Mouse (Mus musculus) stomach, embryonic 14.5 days (tissue): ENCODE data around the gene Klhl9. TPM values are rescaled to one million over a fixed set of nuclear protein-coding genes. Genes with fewer than 3 reads are reported as not detected.

Experiments
- ATAC-seq: fragments of 200-750 bp; cut with Nextera tagmentation; 2 replicates; pipeline ENCODE4 v1.8.0; 2017; ENCODE audit warnings: low read depth, moderate TSS enrichment; ENCODE audit not compliant: insufficient number of reproducible peaks, insufficient read depth, low FRiP score
- H3K27ac ChIP-seq: fragments of 300-500 bp; sonication (generic); 2 replicates; pipeline ENCODE4 v1.5.1; 2014; ENCODE audit warnings: mild to moderate bottlenecking, low read length, moderate library complexity, mixed read lengths
- H3K27me3 ChIP-seq: fragments of 300-500 bp; sonication (generic); 2 replicates; pipeline ENCODE4 v1.6.1; 2014; ENCODE audit warnings: low read length, control low read depth, mixed read lengths; ENCODE audit not compliant: control insufficient read depth, insufficient read depth
- H3K36me3 ChIP-seq: fragments of 300-500 bp; sonication (generic); 2 replicates; pipeline ENCODE4 v1.6.1; 2014; ENCODE audit warnings: mild to moderate bottlenecking, control low read depth, low read length, moderate library complexity, mixed read lengths; ENCODE audit not compliant: control insufficient read depth, insufficient read depth
- H3K4me1 ChIP-seq: fragments of 300-500 bp; sonication (generic); 2 replicates; pipeline ENCODE4 v1.6.1; 2014; ENCODE audit warnings: low read length, control low read depth, mixed read lengths; ENCODE audit not compliant: control insufficient read depth, insufficient read depth
- H3K4me2 ChIP-seq: fragments of 300-500 bp; sonication (generic); replicated peaks from 2 replicates; pipeline ENCODE4 v1.6.1; 2014; ENCODE audit warnings: low read depth, low read length, control low read depth
- H3K4me3 ChIP-seq: fragments of 300-500 bp; sonication (generic); 2 replicates; pipeline ENCODE4 v1.5.1; 2014; ENCODE audit warnings: low read depth, low read length, control low read depth
- H3K9ac ChIP-seq: fragments of 300-500 bp; sonication (generic); replicated peaks from 2 replicates; pipeline ENCODE4 v1.6.1; 2014; ENCODE audit warnings: low read depth, mild to moderate bottlenecking, control low read depth, low read length, moderate library complexity, mixed read lengths
- H3K9me3 ChIP-seq: fragments of 300-500 bp; sonication (generic); 2 replicates; pipeline ENCODE4 v1.6.1; 2016; ENCODE audit warnings: low read depth, low read length, control low read depth; ENCODE audit not compliant: control insufficient read depth
- WGBS: fragments of 180-500 bp; shearing (Covaris S2); extraction: QIAGEN DNeasy Blood & Tissue Kit; methylation state at CpG from one replicate; pipeline ENCODE4 v1.1.7; 2014; 5-methylcytosine and 5-hydroxymethylcytosine counted together
- polyA plus RNA-seq: library from polyadenylated mRNA; unstranded; fragments of >200 nt; fragmentation: Nextera tagmentation; extraction: Ambion mirVana; gene quantifications from 2 replicates; pipeline ENCODE4 v1.2.1, GENCODE M21; 2014

Klhl9 gene
- polyA plus RNA-seq, 1 experiment from 2014 or later: 121 TPM

DNA sequence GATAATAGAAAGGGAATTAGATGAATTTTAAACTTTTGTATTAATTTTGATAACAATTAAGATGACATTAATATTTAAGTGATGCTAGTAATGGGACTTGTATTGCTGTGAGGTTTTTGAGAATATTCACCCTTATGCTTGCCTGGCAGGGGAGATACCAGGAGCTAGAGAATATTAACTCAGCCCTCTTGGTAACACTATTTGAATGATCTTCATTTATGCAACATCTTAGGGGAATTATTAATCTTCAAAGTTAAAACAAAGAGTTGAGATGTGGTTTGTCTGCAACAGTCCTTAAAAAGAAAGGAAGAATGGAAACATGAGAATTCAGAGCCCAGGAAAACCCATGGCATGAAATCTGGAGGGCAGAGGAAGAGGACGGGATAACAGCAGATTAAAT is 23.0 kb downstream of the Klhl9 start:
- no peak for ATAC-seq
- no peaks in the 10 kb centered on the region for H3K27me3 ChIP-seq
- no peak overlapping the region for H3K4me3 ChIP-seq
- H3K9ac ChIP-seq: no peak overlapping the region
- no peaks in the 10 kb centered on the region for H3K4me1 ChIP-seq
- no peak overlapping the region for H3K4me2 ChIP-seq
- H3K36me3 ChIP-seq: no peaks in the 10 kb centered on the region
- no peak overlapping the region for H3K27ac ChIP-seq
- WGBS: 90% methylated on average over 1 of the region's 1 CpGs
- H3K9me3 ChIP-seq: no peaks in the 10 kb centered on the region

DNA sequence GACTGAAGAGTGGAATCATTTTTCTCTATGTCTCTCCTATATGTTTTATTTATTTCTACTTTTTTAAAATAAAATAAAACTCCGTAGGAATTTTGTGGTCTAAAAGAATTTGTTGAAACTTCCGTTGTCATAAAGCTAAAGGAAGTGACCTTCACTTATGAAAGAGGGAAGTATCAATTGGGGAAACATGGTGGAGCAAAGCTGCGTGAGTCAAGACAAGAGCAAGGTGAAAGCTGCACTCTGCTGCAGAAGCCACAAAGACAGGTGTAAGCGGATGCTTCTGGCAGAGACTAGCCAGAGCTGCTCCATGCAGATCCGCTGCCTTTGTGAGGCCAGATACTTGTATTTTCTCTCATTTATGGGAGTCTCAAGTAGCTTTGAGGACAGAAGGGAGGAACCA is 23.5 kb downstream of the Klhl9 start:
- no peaks in the 10 kb centered on the region for H3K27me3 ChIP-seq
- H3K36me3 ChIP-seq: no peaks in the 10 kb centered on the region
- H3K4me1 ChIP-seq: no peaks in the 10 kb centered on the region
- ATAC-seq: no peak
- 80% methylated on average over 5 of the region's 5 CpGs for WGBS
- H3K9me3 ChIP-seq: no peaks in the 10 kb centered on the region
- H3K27ac ChIP-seq: no peak overlapping the region
- no peak overlapping the region for H3K9ac ChIP-seq
- H3K4me3 ChIP-seq: no peak overlapping the region
- no peak overlapping the region for H3K4me2 ChIP-seq

DNA sequence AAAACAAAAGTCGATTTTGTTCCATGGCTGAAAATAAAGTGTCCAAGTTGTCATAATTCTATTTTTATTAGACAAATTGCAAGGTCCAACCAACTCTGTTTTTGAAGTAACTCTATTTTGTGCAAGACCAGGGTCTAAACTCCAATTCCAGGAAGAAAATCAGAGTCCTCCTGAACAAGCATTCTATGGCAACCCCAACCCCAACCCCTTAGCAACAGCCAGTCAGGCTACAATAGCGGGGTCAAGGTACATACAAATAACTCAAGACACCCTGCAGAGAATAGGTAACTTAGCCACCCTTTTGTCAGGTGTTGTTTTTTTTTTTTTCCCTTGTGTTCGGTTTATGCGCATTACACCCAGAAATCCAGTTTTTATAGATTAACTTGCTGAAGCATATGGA is 24.5 kb downstream of the Klhl9 start:
- 76% methylated on average over 4 of the region's 4 CpGs for WGBS
- no peak overlapping the region for H3K9ac ChIP-seq
- ATAC-seq: no peak
- H3K4me3 ChIP-seq: no peak overlapping the region
- no peak overlapping the region for H3K4me2 ChIP-seq
- H3K27ac ChIP-seq: no peak overlapping the region
- no peaks in the 10 kb centered on the region for H3K27me3 ChIP-seq
- H3K9me3 ChIP-seq: no peaks in the 10 kb centered on the region
- no peaks in the 10 kb centered on the region for H3K4me1 ChIP-seq
- no peaks in the 10 kb centered on the region for H3K36me3 ChIP-seq

DNA sequence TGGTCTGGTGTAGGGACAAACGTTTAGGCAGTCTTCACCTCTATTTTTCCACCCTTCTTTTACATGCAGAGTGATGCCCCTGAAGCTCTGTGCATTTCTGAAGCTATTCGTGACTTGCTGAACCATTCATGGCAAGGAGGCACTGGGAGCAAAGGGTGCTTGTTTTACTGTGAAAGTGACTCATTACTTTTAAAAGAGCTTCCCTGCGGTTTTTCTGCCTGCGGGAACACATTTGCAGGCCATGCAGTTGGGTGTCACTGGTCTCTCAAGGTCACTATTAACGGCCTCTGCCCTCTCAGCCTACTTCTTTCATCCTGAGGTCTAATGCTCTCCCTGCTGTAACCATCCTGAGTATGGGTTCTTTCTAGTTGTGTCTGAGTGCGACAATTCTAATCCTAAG is 25.2 kb downstream of the Klhl9 start:
- ATAC-seq: no peak
- Histone ChIP-seq H3K36me3 (no peaks in the 10 kb centered on the region), H3K9ac (no peak overlapping the region), H3K4me2 (no peak overlapping the region), H3K27me3 (no peaks in the 10 kb centered on the region), H3K9me3 (no peaks in the 10 kb centered on the region), H3K27ac (no peak overlapping the region), H3K4me1 (no peaks in the 10 kb centered on the region), H3K4me3 (no peak overlapping the region)
- 62% methylated on average over 6 of the region's 6 CpGs for WGBS

DNA sequence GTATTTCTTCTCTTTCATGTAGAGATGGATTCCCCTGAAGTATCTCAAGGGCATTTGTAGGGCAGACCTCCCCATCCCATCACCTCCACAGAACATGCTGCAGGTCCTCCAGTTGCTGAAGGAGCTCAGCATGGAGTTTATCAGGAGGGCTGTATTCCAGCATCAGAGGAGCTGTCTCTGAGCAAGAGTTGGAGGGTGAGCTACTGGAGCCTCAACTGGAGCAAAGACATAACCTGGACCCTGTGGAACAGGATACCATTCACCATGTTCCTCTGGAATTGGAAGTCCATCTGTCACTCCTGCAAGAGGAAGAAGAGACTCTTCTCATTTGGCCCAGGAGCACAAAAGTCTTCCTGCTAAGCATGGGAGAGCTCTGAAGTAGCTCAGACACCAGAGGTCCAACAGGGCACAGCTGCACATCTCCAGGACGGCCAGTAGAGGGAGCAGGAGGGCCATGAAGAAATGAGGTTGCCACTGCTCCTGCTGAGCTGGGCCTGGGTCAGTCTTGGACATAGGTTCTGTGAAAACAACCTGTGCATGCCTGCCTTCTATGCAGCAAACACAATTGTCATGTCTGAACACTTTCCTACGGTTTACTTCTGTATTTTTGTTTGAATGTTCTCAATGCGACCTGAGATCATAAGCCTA is 25.9 kb downstream of the Klhl9 start:
- H3K4me1 ChIP-seq: no peaks in the 10 kb centered on the region
- no peaks in the 10 kb centered on the region for H3K36me3 ChIP-seq
- no peaks in the 10 kb centered on the region for H3K9me3 ChIP-seq
- H3K27ac ChIP-seq: no peak overlapping the region
- 24% methylated on average over 3 of the region's 3 CpGs for WGBS
- H3K4me3 ChIP-seq: no peak overlapping the region
- ATAC-seq: peak; percentile 74; the same call in 1 of the 2 replicates
- H3K9ac ChIP-seq: no peak overlapping the region
- H3K4me2 ChIP-seq: no peak overlapping the region
- no peaks in the 10 kb centered on the region for H3K27me3 ChIP-seq

DNA sequence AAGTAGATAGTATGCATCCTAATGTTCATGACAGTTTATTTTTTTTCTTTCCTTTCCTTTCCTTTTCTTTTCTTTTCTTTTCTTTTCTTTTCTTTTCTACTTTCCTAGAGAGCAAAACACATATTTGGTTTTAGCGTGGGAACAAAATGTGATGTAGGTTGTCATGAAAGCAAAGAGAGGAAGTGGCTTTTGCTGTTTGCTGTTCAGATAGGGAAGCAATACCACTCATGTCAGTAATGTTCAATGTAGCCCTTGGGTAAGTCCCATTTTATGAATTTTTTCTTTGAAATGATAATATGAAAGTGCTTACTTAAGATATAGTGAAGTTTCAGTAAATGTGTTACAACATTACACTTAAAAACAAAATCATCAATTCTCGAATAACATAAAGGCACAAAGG is 28.9 kb downstream of the Klhl9 start:
- no peak overlapping the region for H3K4me3 ChIP-seq
- H3K9me3 ChIP-seq: no peaks in the 10 kb centered on the region
- 78% methylated on average over 2 of the region's 2 CpGs for WGBS
- no peak overlapping the region for H3K9ac ChIP-seq
- no peak for ATAC-seq
- no peak overlapping the region for H3K4me2 ChIP-seq
- H3K4me1 ChIP-seq: no peaks in the 10 kb centered on the region
- no peaks in the 10 kb centered on the region for H3K27me3 ChIP-seq
- no peak overlapping the region for H3K27ac ChIP-seq
- H3K36me3 ChIP-seq: no peaks in the 10 kb centered on the region

DNA sequence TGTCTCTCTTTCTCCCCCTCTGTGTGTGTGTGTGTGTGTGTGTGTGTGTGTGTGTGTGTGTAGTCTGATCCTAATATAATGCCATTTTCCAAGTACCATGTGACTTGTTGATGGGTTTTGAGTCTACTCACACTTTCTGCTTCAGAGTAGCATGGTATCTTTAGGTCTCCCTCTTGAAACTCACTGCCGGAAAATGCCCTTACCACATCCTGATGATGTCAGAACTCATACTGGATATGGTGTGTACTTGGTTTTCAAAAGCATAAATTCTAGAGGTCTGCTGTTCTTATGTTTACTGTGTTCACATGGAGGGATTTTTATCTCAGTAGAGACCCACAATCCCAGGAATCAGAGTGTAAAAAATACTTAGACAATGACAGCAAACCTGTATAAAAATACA is 29.7 kb downstream of the Klhl9 start:
- 82% methylated on average over 1 of the region's 1 CpGs for WGBS
- ATAC-seq: no peak
- no peaks in the 10 kb centered on the region for H3K27me3 ChIP-seq

DNA sequence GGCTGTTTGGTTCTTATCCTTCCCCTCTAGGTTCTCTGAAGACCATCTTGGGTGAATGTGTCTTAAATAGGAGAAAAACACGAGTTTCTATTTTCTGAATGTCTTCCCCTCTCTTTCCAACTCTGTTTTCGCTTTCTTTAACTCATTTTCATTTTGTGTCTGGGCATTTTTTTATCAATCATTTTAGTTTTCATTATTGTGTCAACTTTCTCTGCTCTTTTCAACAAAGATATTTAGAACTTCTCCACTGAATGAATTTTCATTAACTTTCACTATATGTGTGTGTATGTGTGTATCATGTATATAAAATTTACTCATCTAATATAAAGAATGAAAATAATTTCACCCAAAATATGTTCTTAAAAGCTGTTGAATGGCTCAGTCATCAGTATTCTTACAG is 31.0 kb downstream of the Klhl9 start, which contains the start of gene Ifnab:
Gene Ifnab, minus strand, starts transcription at position 101 of the 400 bp plus-strand sequence.
- Histone ChIP-seq H3K27me3 (no peaks in the 10 kb centered on the region), H3K4me2 (no peak within 1 kb of the TSS), H3K9me3 (no peaks in the 10 kb centered on the region), H3K4me3 (no peak within 1 kb of the TSS), H3K27ac (no peak within 1 kb of the TSS), H3K4me1 (no peaks in the 10 kb centered on the region), H3K9ac (no peak within 1 kb of the TSS), H3K36me3 (no peaks in the 10 kb centered on the region)
- ATAC-seq: no peak
- 58% methylated on average over 2 of the region's 2 CpGs for WGBS

More for the DNA sequence above, 29.7 kb downstream of the Klhl9 start:
- Histone ChIP-seq H3K9ac (no peak overlapping the region), H3K36me3 (no peaks in the 10 kb centered on the region), H3K4me1 (no peaks in the 10 kb centered on the region), H3K27ac (no peak overlapping the region), H3K4me3 (no peak overlapping the region), H3K4me2 (no peak overlapping the region), H3K9me3 (no peaks in the 10 kb centered on the region)

DNA sequence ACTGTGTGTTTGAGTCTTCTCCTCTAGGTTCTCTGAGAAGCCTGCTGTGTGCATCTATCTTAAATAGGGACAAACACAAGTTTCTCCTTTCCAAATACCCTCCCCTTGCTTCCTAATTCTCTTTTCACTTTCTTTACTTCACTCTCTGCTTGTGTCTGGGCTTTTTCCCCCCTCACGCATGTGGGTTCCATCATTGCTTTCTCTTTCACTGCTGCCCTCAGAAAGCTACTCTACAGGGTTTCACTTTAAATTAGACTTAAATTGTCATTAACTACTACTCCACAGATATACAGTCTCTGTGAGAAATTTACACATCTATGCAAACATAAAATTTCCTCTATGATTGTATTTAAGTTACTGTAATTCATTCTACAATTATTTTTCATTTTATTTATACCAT is 38.5 kb downstream of the Klhl9 start, which contains the start of gene Ifna2:
Gene Ifna2, minus strand, starts transcription at position 101 of the 400 bp plus-strand sequence.
- Histone ChIP-seq H3K36me3 (no peaks in the 10 kb centered on the region), H3K4me3 (no peak within 1 kb of the TSS), H3K27me3 (no peaks in the 10 kb centered on the region), H3K27ac (no peak within 1 kb of the TSS), H3K9ac (no peak within 1 kb of the TSS), H3K4me1 (no peaks in the 10 kb centered on the region), H3K9me3 (no peaks in the 10 kb centered on the region), H3K4me2 (no peak within 1 kb of the TSS)
- no peak for ATAC-seq
- 81% methylated on average over 1 of the region's 1 CpGs for WGBS
